Mouse (Mus musculus): Measurements from ENCODE around the gene Dennd1a. TPM values are rescaled to one million over a fixed set of nuclear protein-coding genes. Genes with fewer than 3 reads are reported as not detected.
A peak's percentile ranks its signal among the peaks of the same experiment; 100 is the strongest.

The Dennd1a gene
- total RNA-seq, 2 experiments from 2014 or later: 80.3 to 86.5 TPM

DNA sequence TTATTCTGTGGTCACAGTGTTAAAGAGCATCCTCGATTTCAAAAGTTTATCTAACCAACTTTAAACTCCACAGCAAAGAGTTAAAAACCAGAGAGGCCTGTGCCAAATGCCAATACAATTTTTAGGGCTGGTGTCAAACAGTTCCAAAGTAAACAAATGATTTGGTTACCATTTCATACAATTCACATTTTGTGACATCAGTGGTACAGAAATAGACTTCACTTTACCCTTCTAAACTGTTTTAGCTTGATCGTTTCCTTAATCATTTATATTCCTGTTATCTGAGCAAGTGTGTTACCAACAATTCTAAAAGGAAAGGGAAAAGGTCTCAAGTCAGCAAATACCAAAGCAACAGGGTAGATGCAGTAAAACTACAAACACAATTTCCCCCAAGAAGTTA lies 145.0 kb downstream of the Dennd1a start:
- DNase-seq (ENCODE audit: low spot score in 2 of 2): no peak
- no peak overlapping the region for H3K4me3 ChIP-seq
- TF ChIP-seq CTCF (conservative IDR thresholded peaks at IDR 0.05): no peak
- peak overlapping the region; percentile 64; the same call in 1 of the 2 replicates for H3K27ac ChIP-seq

DNA sequence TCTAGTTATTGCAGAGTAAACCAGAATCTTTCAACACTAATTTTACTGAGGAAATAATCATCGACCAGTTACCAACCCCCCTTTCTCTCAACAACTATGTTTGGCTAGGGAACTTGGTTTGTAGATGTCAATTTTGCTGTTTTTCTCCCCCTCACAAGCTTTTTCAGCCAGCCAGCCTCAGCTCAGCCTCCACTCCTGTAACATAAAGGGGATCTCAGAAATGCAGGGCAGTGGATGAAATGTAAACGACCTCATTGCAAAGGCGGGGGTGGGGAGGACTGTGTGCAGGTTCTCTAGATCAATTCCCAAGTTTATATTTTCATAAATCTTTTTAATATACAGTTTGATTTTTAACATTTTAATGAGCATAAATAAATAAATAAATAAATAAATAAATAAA lies 147.7 kb downstream of the Dennd1a start:
- no peak for TF ChIP-seq CTCF (conservative IDR thresholded peaks at IDR 0.05)
- Histone ChIP-seq H3K4me3 (no peak overlapping the region), H3K27ac (no peak overlapping the region)
- no peak for DNase-seq (ENCODE audit: low spot score in 2 of 2)

DNA sequence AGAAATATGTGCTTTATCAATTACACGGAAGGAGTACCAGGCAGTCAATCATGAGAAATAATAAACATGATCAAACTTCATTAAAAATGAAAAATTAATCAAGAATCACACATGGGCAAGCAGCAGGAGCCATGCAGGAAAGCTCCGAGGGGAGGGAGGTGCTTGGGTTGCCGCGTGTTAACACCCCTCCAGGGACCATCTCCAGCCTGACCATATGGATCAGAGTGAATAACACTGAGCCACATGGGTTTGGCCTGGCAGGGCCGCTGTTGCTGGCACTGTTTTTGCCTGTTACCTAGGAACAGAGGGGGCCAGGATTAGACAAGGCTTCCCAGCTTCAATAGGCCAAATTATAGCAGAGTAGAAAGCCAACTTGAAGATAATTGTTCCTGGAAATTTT lies 150.1 kb downstream of the Dennd1a start:
- no peak for TF ChIP-seq CTCF (conservative IDR thresholded peaks at IDR 0.05)
- Histone ChIP-seq H3K4me3 (no peak overlapping the region), H3K27ac (peak overlapping the region; percentile 1; the same call in 1 of the 2 replicates)
- DNase-seq (ENCODE audit: low spot score in 2 of 2): peak; percentile 44 to 55

DNA sequence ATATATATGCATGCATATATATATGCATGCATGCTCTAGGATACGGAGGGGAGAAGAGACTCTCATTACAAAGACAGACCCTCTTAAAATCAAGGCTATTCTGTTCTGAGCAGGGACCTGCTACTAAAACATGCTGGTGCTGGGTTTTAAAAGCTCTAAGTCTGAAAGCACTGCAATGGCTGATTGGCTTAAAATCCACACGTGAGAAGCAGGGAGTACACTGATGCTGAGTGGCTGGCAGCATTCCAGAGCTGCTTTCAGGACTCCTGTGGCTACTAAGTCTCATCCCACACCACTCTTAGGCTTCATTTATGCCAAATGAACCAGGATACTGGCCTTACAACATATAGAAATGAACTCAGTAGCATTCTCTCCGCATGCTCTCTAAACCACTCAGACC lies 151.8 kb downstream of the Dennd1a start:
- no peak for DNase-seq (ENCODE audit: low spot score in 2 of 2)
- no peak for TF ChIP-seq CTCF (conservative IDR thresholded peaks at IDR 0.05)
- no peak overlapping the region for H3K4me3 ChIP-seq
- H3K27ac ChIP-seq: no peak overlapping the region

DNA sequence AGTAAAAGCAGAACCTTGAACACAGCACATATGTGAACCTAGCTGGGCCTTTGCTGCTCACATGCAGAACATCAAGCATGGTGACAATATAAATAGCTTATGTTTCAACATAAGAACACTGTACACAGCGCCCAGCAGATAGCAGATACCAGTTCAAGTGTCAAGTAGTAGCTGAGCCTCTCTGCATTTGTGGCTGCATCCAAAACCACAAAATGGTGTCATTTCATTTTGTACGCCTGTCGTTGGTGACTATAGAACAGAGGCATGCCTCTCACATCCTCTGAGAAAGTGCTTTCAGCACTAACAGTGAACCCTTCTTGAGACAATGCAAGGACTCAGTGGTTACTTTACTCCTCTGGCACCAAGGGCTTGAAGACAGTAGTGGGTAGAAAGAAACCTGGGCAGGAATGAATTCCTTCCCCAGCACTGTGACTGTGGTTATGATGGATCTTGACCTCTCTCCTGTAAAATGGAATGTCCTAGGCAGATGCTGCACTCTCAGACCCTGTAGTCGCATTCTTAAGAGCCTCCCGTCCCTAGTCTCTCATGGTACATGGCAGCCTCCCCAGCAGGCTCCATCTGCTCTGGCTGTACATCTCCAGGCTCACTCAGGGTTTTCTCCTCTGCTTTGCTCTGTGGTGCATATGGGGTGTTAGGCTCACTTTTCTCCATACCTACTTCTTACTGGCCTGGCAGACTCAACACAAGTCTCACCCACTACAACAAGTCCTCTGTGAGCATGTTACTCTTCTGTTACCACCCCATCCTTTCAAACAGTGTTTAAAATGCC lies 154.0 kb downstream of the Dennd1a start:
- no peak for TF ChIP-seq CTCF (conservative IDR thresholded peaks at IDR 0.05)
- DNase-seq (ENCODE audit: low spot score in 2 of 2): no peak

DNA sequence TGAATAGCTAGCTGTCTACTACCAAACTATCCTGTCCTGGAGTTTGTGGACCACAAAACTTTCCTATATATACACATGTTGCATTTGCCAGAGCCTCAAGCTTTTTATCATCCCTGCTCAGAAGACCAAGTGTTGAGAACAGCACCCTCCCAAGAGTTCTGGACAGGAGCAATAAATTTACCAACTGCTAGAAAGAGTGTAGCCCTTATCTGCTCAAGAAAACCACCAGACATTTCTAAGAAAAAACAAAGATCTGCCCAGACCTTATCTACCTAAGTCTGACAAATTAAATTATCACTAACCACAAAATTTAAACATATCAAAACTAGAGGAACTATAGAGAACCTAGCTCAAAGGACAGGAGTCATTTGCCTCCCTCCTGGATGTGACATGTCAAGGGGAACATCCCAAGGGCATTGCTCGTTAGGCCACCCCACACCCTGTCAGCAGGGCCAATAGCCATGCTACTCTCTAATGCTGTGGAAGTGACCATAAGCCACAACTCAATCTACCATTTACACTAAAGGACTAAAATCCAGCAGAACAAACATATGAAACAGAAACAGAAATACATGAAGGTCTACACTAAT lies 154.9 kb downstream of the Dennd1a start:
- Histone ChIP-seq H3K27ac (no peak overlapping the region), H3K4me3 (no peak overlapping the region)
- no peak for DNase-seq (ENCODE audit: low spot score in 2 of 2)
- no peak for TF ChIP-seq CTCF (conservative IDR thresholded peaks at IDR 0.05)

More for the DNA sequence above, 154.0 kb downstream of the Dennd1a start:
- Histone ChIP-seq H3K27ac (peak overlapping the region; percentile 73), H3K4me3 (no peak overlapping the region)

DNA sequence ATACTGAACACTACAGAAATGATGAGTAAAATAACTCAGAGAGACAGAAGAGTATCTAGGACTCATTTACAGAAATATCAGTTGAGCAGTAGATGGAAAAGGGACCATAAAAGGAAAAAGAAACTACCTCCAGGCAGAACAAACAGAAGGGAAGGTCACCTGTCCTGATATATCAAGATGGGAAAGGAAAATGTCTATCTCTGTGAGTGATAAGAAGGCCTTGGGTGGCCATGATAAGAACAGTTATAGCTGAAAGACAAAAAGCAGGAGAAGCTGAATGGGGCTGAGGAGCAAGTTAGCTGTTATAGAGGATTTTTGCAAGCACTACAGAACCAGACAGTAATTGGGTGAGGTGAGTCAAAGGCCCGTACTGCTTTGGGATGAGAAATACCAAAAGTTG lies 155.7 kb downstream of the Dennd1a start:
- H3K4me3 ChIP-seq: no peak overlapping the region
- no peak for DNase-seq (ENCODE audit: low spot score in 2 of 2)

DNA sequence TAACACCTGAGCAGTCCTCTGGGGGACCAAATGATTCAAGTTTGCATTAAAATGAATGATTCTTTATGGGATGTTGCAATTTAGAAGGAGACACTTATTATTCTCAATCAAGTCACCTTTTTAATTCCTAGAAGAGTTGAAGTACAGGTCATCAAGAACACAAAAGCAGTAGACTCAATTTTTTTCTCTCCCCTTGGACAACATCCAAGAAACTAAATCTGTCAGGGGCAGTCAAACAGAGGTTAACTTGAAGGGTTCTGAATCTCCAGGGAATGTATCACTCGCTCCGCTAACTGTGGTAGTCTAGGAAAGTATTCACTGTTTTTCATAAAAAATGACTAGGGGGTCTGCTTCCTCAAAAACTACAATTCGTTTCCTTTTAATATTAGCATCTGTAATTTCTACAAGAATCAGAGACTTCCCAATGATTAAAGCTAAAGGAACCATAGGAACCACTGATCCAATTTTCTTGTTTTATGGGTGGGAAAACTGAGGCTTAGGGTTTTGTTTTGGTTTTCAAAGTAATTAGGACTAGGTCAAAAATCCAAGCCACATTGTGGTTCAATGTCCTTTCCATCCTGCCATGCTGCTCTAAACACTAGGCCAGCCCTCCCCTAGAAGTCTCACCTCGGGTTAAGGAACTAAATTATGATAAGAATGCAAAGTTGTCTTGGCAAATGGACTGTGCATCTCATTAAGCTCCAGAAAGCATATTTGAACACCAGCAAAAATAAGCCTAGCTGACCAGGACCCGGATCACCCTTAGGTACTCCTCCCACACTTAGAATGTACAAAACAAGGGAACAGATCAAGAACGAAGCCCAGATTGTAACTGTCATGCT lies 157.0 kb downstream of the Dennd1a start:
- Histone ChIP-seq H3K4me3 (no peak overlapping the region), H3K27ac (no peak overlapping the region)
- DNase-seq (ENCODE audit: low spot score in 2 of 2): no peak
- no peak for TF ChIP-seq CTCF (conservative IDR thresholded peaks at IDR 0.05)

More for the DNA sequence above, 155.7 kb downstream of the Dennd1a start:
- TF ChIP-seq CTCF (conservative IDR thresholded peaks at IDR 0.05): no peak
- H3K27ac ChIP-seq: no peak overlapping the region

DNA sequence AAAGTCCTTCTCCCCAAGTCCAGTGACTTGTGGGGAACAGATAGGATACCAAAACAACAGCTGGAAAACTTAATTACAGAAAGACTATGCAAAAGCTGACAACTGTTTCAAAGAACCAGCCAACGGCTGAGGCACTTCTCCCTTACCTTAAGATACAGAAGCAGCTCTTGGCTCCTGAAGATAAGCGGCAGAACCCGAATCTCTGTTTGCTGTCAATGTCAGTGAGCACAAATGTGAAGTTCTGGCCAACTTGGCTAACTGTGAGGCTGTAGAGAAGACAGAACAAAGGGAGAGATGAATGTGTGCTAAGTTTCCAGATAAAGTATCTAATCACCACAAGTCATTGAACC lies 160.8 kb downstream of the Dennd1a start:
- no peak overlapping the region for H3K27ac ChIP-seq
- no peak overlapping the region for H3K4me3 ChIP-seq
- TF ChIP-seq CTCF (conservative IDR thresholded peaks at IDR 0.05): no peak
- DNase-seq (ENCODE audit: low spot score in 2 of 2): no peak

DNA sequence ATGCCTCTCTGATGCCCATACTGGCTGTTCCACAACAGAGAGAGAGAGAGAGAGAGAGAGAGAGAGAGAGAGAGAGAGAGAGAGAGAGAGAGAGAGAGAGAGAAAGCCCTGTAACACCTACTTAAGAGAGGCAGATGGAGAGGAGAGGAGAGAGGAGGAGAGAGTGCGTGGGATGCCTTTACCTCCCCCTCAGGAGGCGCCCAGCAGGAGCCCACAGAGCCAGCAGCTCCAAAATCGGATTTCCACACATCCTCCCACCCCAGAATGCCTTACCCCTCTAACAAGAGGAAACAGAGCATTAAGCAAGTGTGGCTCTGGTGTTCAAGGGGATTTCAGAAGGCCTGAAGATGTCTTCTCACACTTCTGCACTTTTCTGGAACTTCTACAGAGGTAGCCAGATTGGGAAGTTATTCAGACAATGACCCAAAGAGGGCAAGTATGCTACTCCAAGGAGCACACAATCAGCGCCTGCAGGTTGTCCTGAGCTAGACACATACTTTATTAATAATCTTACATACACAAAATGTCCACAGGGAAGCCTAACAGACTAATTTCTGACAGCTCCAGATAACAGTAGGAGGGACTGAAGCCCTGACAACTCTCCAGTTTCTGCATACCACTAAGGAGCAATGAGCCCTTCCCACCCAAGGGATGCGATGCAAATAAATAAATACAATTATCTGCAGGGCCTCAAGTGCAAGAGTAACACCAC lies 161.4 kb downstream of the Dennd1a start:
- no peak overlapping the region for H3K4me3 ChIP-seq
- TF ChIP-seq CTCF (conservative IDR thresholded peaks at IDR 0.05): no peak
- H3K27ac ChIP-seq: peak overlapping the region; percentile 16; the same call in 1 of the 2 replicates
- peak in 1 of 2 experiments; percentile 28 for DNase-seq (ENCODE audit: low spot score in 2 of 2)

DNA sequence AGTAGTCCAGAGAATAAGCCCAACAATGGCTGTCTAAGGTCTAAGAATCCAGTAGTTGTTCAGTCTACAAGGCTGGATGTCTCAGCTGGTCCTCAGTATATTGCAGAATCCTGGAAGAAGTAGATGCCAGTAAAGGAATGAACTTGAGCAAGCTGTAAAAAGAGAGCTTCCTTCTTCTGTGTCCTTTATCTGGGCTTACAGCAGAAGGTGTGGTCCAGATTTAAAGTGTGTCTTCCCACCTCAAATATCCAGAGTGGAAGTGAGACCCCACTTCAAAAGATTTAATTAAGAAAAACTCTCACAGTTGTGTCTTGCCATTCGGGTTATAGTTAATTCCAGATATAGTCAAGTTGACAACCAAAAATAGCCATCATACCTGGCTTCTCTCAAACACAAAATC lies 162.5 kb downstream of the Dennd1a start:
- no peak for TF ChIP-seq CTCF (conservative IDR thresholded peaks at IDR 0.05)
- Histone ChIP-seq H3K4me3 (no peak overlapping the region), H3K27ac (no peak overlapping the region)
- no peak for DNase-seq (ENCODE audit: low spot score in 2 of 2)

DNA sequence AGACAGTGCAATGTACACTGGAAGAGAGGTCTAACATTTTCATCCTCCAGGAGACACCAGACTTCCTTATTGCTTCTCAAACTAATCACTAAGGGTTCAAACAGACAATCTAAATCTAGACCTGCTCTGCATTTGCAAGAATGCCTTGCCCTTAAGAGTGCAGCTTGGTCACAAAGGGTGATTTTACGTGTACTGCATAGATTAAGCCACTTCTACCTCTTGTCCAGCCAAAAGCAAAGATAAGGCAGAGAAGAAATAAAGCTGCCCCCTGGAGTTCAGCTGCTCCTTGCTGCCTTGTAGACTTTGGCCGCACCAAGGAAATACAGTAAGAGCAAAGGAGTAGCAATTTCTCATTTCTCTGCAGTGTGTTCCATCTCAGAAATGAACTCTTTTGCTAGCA lies 172.2 kb downstream of the Dennd1a start:
- H3K4me3 ChIP-seq: no peak overlapping the region
- H3K27ac ChIP-seq: peak overlapping the region; percentile 23; the same call in 1 of the 2 replicates
- TF ChIP-seq CTCF (conservative IDR thresholded peaks at IDR 0.05): peak; percentile 15; the same call in 1 of the 2 replicates
- no peak for DNase-seq (ENCODE audit: low spot score in 2 of 2)
